Mouse (Mus musculus) hematopoietic multipotent progenitor cell, adult 10-12 weeks (in vitro differentiated cells): Measurements from ENCODE around the gene Mrln. TPM values are rescaled to one million over a fixed set of nuclear protein-coding genes. Genes with fewer than 3 reads are reported as not detected.

Experiments used
- polyA plus RNA-seq: library from polyadenylated mRNA; stranded (reverse); fragments of >175 nt; gene quantifications from 2 replicates; pipeline ENCODE4 v1.2.3, GENCODE M21; 2012; ENCODE audit warnings: low replicate concordance

Mrln gene
- not detected in 2 replicates for polyA plus RNA-seq

GRCm38 (mm10) chr10:70204505-70205399, at the start of gene Mrln:
Gene Mrln (plus strand): TSS chr10:70204664.

DNA sequence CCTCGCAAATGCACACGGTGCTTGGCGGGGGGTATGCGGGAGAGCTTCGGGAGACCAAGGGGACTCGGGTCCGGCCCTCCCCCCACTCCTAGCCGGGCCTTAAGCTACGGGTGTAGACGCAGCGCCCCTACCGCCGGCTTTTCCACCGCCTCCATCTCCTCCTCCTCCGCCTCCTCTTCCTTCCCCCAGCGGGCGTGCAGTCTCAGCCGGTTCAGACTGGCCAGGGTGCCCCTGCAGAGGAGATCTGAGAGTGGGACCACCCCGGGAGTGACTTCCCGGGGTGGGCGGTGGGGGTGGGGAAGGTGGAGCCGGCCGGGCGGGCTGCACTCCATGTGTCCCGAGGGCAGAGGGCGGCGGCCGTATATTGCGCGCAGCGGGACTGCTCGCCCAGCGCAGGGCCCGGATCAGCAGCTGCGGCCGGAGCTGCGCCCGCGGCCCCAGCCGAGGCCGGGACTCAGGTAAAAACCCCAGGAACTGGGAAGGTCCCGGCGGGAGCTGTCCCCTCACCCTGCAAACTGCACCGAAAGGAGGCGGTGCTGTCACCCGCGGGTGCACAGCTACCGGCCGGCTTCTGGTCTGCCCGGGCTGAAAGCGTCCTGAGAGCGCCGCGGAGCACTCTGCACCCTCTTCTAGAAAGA, 40.6 kb downstream of the Mrln start, which contains the start of gene Slc16a9:
TSS of gene Slc16a9 (plus strand) at position 180 of the 638 bp plus-strand sequence.

Other genes with a start within 250 kb of the Mrln start
- gene Ccdc6, start 107.5 kb upstream of the Mrln start, polyA plus RNA-seq, result 21.0 and 29.4 TPM in 2 replicates
- 1.2 and 1.5 TPM in 2 replicates for gene Slc16a9, start 40.4 kb downstream of the Mrln start, polyA plus RNA-seq
- not detected in 2 replicates for gene Fam13c, start 235.8 kb downstream of the Mrln start, polyA plus RNA-seq